Mouse (Mus musculus): ENCODE data around the gene Slc20a1.

Gene Slc20a1

GRCm38 (mm10) chr2:129253631-129253970 lies 55.0 kb downstream of the Slc20a1 start:
- no peak for DNase-seq (ENCODE audit: low spot score)

GRCm38 (mm10) chr2:129254076-129254475 lies 55.5 kb downstream of the Slc20a1 start:
- DNase-seq (ENCODE audit: low spot score), result no peak

- DNase-seq (ENCODE audit: low spot score), result no peak
Observed at GRCm38 (mm10) chr2:129256006-129256405, 57.4 kb downstream of the Slc20a1 start.

GRCm38 (mm10) chr2:129258056-129258455 lies 59.5 kb downstream of the Slc20a1 start:
- no peak for DNase-seq (ENCODE audit: low spot score)

GRCm38 (mm10) chr2:129258475-129259211 lies 60.1 kb downstream of the Slc20a1 start:
- DNase-seq (ENCODE audit: low spot score), result peak; percentile 61

- DNase-seq (ENCODE audit: low spot score), result no peak
Observed at GRCm38 (mm10) chr2:129260646-129261045, 62.1 kb downstream of the Slc20a1 start.

Data from urinary bladder, postnatal 25 days (tissue).